Mouse (Mus musculus) lung, embryonic 16.5 days (tissue): ENCODE measurements around the gene Zfp472. TPM values are rescaled to one million over a fixed set of nuclear protein-coding genes. Genes with fewer than 3 reads are reported as not detected.

Experiments used
- ATAC-seq: fragments of 200-750 bp; cut with Nextera tagmentation; 2 replicates; pipeline ENCODE4 v1.8.0; 2017; ENCODE audit warnings: low read depth, mild to moderate bottlenecking, moderate library complexity
- H3K27ac ChIP-seq: fragments of 300-500 bp; sonication (generic); 2 replicates; pipeline ENCODE4 v1.5.1; 2014; ENCODE audit warnings: mild to moderate bottlenecking, control low read depth, low read length
- H3K27me3 ChIP-seq: fragments of 300-500 bp; sonication (generic); 2 replicates; pipeline ENCODE4 v1.6.1; 2014; ENCODE audit warnings: low read depth, low read length, mixed read lengths; ENCODE audit not compliant: control insufficient read depth, insufficient read depth
- H3K36me3 ChIP-seq: fragments of 300-500 bp; sonication (generic); 2 replicates; pipeline ENCODE4 v1.6.1; 2014; ENCODE audit warnings: low read length; ENCODE audit not compliant: control insufficient read depth, insufficient read depth
- H3K4me1 ChIP-seq: fragments of 300-500 bp; sonication (generic); replicated peaks from 2 replicates; pipeline ENCODE4 v1.6.1; 2014; ENCODE audit warnings: low read length, mixed read lengths; ENCODE audit not compliant: control insufficient read depth, insufficient read depth
- H3K4me2 ChIP-seq: fragments of 300-500 bp; sonication (generic); 2 replicates; pipeline ENCODE4 v1.6.1; 2014; ENCODE audit warnings: low read depth, low read length, control low read depth
- H3K4me3 ChIP-seq: fragments of 300-500 bp; sonication (generic); 2 replicates; pipeline ENCODE4 v1.5.1; 2014; ENCODE audit warnings: mild to moderate bottlenecking, low read length, control low read depth
- H3K9ac ChIP-seq: fragments of 300-500 bp; sonication (generic); 2 replicates; pipeline ENCODE4 v1.6.1; 2014; ENCODE audit warnings: low read length, control low read depth
- H3K9me3 ChIP-seq: fragments of 300-500 bp; sonication (generic); 2 replicates; pipeline ENCODE4 v1.6.1; 2016; ENCODE audit warnings: low read length; ENCODE audit not compliant: control insufficient read depth
- WGBS: fragments of 180-500 bp; shearing (Covaris S2); extraction: QIAGEN DNeasy Blood & Tissue Kit; methylation state at CpG from one replicate; pipeline ENCODE4 v1.1.7; 2014; 5-methylcytosine and 5-hydroxymethylcytosine counted together
- polyA plus RNA-seq: library from polyadenylated mRNA; unstranded; fragments of >200 nt; fragmentation: Nextera tagmentation; extraction: Ambion mirVana; gene quantifications from 2 replicates; pipeline ENCODE4 v1.2.1, GENCODE M21; 2015

The Zfp472 gene
- polyA plus RNA-seq = 10.7 and 10.9 TPM in 2 replicates

GRCm38 (mm10) chr17:32965623-32966290 is at the start of gene Zfp472:
Zfp472 (plus strand) TSS chr17:32965814.
- Histone ChIP-seq H3K4me3 (peak within 1 kb of the TSS; percentile 79), H3K9ac (peak within 1 kb of the TSS; percentile 83), H3K36me3 (no peaks in the 10 kb centered on the region), H3K27me3 (no peaks in the 10 kb centered on the region), H3K4me2 (peak within 1 kb of the TSS; percentile 91), H3K9me3 (no peaks in the 10 kb centered on the region), H3K4me1 (peaks cover 9% of the 10 kb centered on the region), H3K27ac (peak within 1 kb of the TSS; percentile 89)
- peak; percentile 100 for ATAC-seq
- WGBS = under 1% methylated on average over 33 of the region's 33 CpGs

GRCm38 (mm10) chr17:32916075-32916474 is 49.5 kb upstream of the Zfp472 start:
- no peak overlapping the region for H3K4me3 ChIP-seq
- no peak for ATAC-seq
- H3K36me3 ChIP-seq = no peaks in the 10 kb centered on the region
- no peak overlapping the region for H3K4me2 ChIP-seq
- WGBS = 82% methylated on average over 1 of the region's 1 CpGs
- no peak overlapping the region for H3K9ac ChIP-seq
- no peaks in the 10 kb centered on the region for H3K9me3 ChIP-seq
- no peak overlapping the region for H3K27ac ChIP-seq
- H3K27me3 ChIP-seq = no peaks in the 10 kb centered on the region
- H3K4me1 ChIP-seq = no peaks in the 10 kb centered on the region

GRCm38 (mm10) chr17:32917131-32917530 is 48.5 kb upstream of the Zfp472 start, which contains the start of gene Cyp4f14:
Cyp4f14 (minus strand) TSS chr17:32917342.
- no peaks in the 10 kb centered on the region for H3K36me3 ChIP-seq
- ATAC-seq = no peak
- no peak within 1 kb of the TSS for H3K4me3 ChIP-seq
- no peaks in the 10 kb centered on the region for H3K4me1 ChIP-seq
- H3K4me2 ChIP-seq = no peak within 1 kb of the TSS
- no peak within 1 kb of the TSS for H3K27ac ChIP-seq
- H3K9ac ChIP-seq = no peak within 1 kb of the TSS
- no peaks in the 10 kb centered on the region for H3K9me3 ChIP-seq
- 37% methylated on average over 2 of the region's 2 CpGs for WGBS
- H3K27me3 ChIP-seq = no peaks in the 10 kb centered on the region

GRCm38 (mm10) chr17:32919123-32919522 is 46.5 kb upstream of the Zfp472 start:
- Histone ChIP-seq H3K9me3 (no peaks in the 10 kb centered on the region), H3K4me2 (no peak overlapping the region), H3K27me3 (no peaks in the 10 kb centered on the region), H3K4me3 (no peak overlapping the region), H3K36me3 (no peaks in the 10 kb centered on the region), H3K9ac (no peak overlapping the region), H3K27ac (no peak overlapping the region), H3K4me1 (no peaks in the 10 kb centered on the region)
- ATAC-seq = no peak
- WGBS = 53% methylated on average over 2 of the region's 2 CpGs

- Histone ChIP-seq H3K4me3 (no peak overlapping the region), H3K27me3 (no peaks in the 10 kb centered on the region), H3K4me1 (no peaks in the 10 kb centered on the region; the same call in 1 of the 2 replicates), H3K4me2 (no peak overlapping the region), H3K27ac (no peak overlapping the region), H3K9me3 (no peaks in the 10 kb centered on the region), H3K36me3 (no peaks in the 10 kb centered on the region), H3K9ac (no peak overlapping the region)
- ATAC-seq = no peak
- whole genome bisulfite sequencing = 85% methylated on average over 1 of the region's 1 CpGs
Measured at GRCm38 (mm10) chr17:32923681-32924080, 41.9 kb upstream of the Zfp472 start.

GRCm38 (mm10) chr17:32924658-32925312 is 40.8 kb upstream of the Zfp472 start:
- 13% methylated on average over 32 of the region's 32 CpGs for WGBS
- Histone ChIP-seq H3K4me3 (peak overlapping the region; percentile 59), H3K27ac (no peak overlapping the region)

GRCm38 (mm10) chr17:32927803-32928202 is 37.8 kb upstream of the Zfp472 start:
- WGBS = 74% methylated on average over 5 of the region's 5 CpGs
- Histone ChIP-seq H3K27ac (no peak overlapping the region), H3K4me2 (no peak overlapping the region), H3K4me1 (no peaks in the 10 kb centered on the region; the same call in 1 of the 2 replicates), H3K4me3 (no peak overlapping the region), H3K36me3 (no peaks in the 10 kb centered on the region), H3K27me3 (no peaks in the 10 kb centered on the region), H3K9ac (no peak overlapping the region), H3K9me3 (no peaks in the 10 kb centered on the region)
- ATAC-seq = no peak

More at GRCm38 (mm10) chr17:32924658-32925312, 40.8 kb upstream of the Zfp472 start:
- no peaks in the 10 kb centered on the region; the same call in 1 of the 2 replicates for H3K4me1 ChIP-seq
- no peaks in the 10 kb centered on the region for H3K36me3 ChIP-seq
- peak; percentile 96 for ATAC-seq
- H3K27me3 ChIP-seq = no peaks in the 10 kb centered on the region
- H3K9me3 ChIP-seq = no peaks in the 10 kb centered on the region
- peak overlapping the region; percentile 81 for H3K4me2 ChIP-seq
- peak overlapping the region; percentile 76 for H3K9ac ChIP-seq

GRCm38 (mm10) chr17:32939831-32940230 is 25.8 kb upstream of the Zfp472 start:
- H3K9me3 ChIP-seq = no peaks in the 10 kb centered on the region
- no peak overlapping the region for H3K4me2 ChIP-seq
- no peaks in the 10 kb centered on the region for H3K4me1 ChIP-seq
- no peak overlapping the region for H3K4me3 ChIP-seq
- H3K9ac ChIP-seq = no peak overlapping the region
- 75% methylated on average over 4 of the region's 4 CpGs for WGBS
- H3K27me3 ChIP-seq = no peaks in the 10 kb centered on the region
- H3K27ac ChIP-seq = no peak overlapping the region
- no peak for ATAC-seq
- H3K36me3 ChIP-seq = no peaks in the 10 kb centered on the region

- no peak overlapping the region for H3K9ac ChIP-seq
- no peaks in the 10 kb centered on the region for H3K36me3 ChIP-seq
Measured at GRCm38 (mm10) chr17:32943661-32944060, 22.0 kb upstream of the Zfp472 start.

More at GRCm38 (mm10) chr17:32943661-32944060, 22.0 kb upstream of the Zfp472 start:
- 91% methylated on average over 3 of the region's 3 CpGs for WGBS
- Histone ChIP-seq H3K27me3 (no peaks in the 10 kb centered on the region), H3K9me3 (no peaks in the 10 kb centered on the region), H3K27ac (no peak overlapping the region), H3K4me3 (no peak overlapping the region), H3K4me1 (peaks cover 13% of the 10 kb centered on the region), H3K4me2 (no peak overlapping the region)
- no peak for ATAC-seq
